Mouse (Mus musculus): Measurements from ENCODE around the gene Cmtm2b. TPM values are rescaled to one million over a fixed set of nuclear protein-coding genes. Genes with fewer than 3 reads are reported as not detected.

The Cmtm2b gene
- polyA plus RNA-seq (2012; rRNA removed; ENCODE audit: low replicate concordance): not detected in 2 replicates

GRCm38 (mm10) chr8:104321930-104322329, at the start of gene Cmtm2b:
Cmtm2b (plus strand) TSS chr8:104322230.

GRCm38 (mm10) chr8:104293081-104293480, 28.9 kb upstream of the Cmtm2b start, which contains the start of gene Cmtm2a:
Cmtm2a (minus strand) TSS chr8:104293181.

GRCm38 (mm10) chr8:104309441-104310155, 12.4 kb upstream of the Cmtm2b start, which contains the start of the genes Gm45711 and Cmtm1:
Gm45711 (minus strand) TSS chr8:104310081.
Cmtm1 (minus strand) TSS chr8:104310145.

GRCm38 (mm10) chr8:104321267-104321666, 763 bp upstream of the Cmtm2b start, which contains the start of gene Gm11020:
Gm11020 (plus strand) TSS chr8:104321567.

GRCm38 (mm10) chr8:104339229-104339982, 17.4 kb downstream of the Cmtm2b start, which contains the start of gene Cmtm3:
Cmtm3 (plus strand) TSS chr8:104339410.

Other genes with a start within 250 kb of the Cmtm2b start
- gene Cdh5, start 220.6 kb upstream of the Cmtm2b start, polyA plus RNA-seq (2012; rRNA removed; ENCODE audit: low replicate concordance): 8.7 and 9.2 TPM in 2 replicates
- 4.8 and 7.8 TPM in 2 replicates for gene Bean1, start 151.8 kb upstream of the Cmtm2b start, polyA plus RNA-seq (2012; rRNA removed; ENCODE audit: low replicate concordance)
- gene Tk2, start 73.7 kb upstream of the Cmtm2b start, polyA plus RNA-seq (2012; rRNA removed; ENCODE audit: low replicate concordance): 6.6 and 7.7 TPM in 2 replicates
- 0.24 and 0.93 TPM in 2 replicates for gene Cklf, start 71.4 kb upstream of the Cmtm2b start, polyA plus RNA-seq (2012; rRNA removed; ENCODE audit: low replicate concordance)
- not detected in 2 replicates for gene Cmtm2a, start 29.0 kb upstream of the Cmtm2b start, polyA plus RNA-seq (2012; rRNA removed; ENCODE audit: low replicate concordance)
- not detected in 2 replicates for gene Gm45711, start 12.1 kb upstream of the Cmtm2b start, polyA plus RNA-seq (2012; rRNA removed; ENCODE audit: low replicate concordance)
- 0.05 TPM in 1 of 2 replicates, not detected in the other for gene Cmtm1, start 12.1 kb upstream of the Cmtm2b start, polyA plus RNA-seq (2012; rRNA removed; ENCODE audit: low replicate concordance)
- not detected in 2 replicates for gene Gm11020, start 663 bp upstream of the Cmtm2b start, polyA plus RNA-seq (2012; rRNA removed; ENCODE audit: low replicate concordance)
- 24.7 and 28.7 TPM in 2 replicates for gene Cmtm3, start 17.2 kb downstream of the Cmtm2b start, polyA plus RNA-seq (2012; rRNA removed; ENCODE audit: low replicate concordance)
- 17.6 and 17.7 TPM in 2 replicates for gene Cmtm4, start 73.6 kb downstream of the Cmtm2b start, polyA plus RNA-seq (2012; rRNA removed; ENCODE audit: low replicate concordance)
- 2.6 and 4.9 TPM in 2 replicates for gene Dync1li2, start 120.8 kb downstream of the Cmtm2b start, polyA plus RNA-seq (2012; rRNA removed; ENCODE audit: low replicate concordance)
- 0.05 and 0.09 TPM in 2 replicates for gene Terb1, start 187.7 kb downstream of the Cmtm2b start, polyA plus RNA-seq (2012; rRNA removed; ENCODE audit: low replicate concordance)
- 1.1 and 1.9 TPM in 2 replicates for gene Nae1, start 212.4 kb downstream of the Cmtm2b start, polyA plus RNA-seq (2012; rRNA removed; ENCODE audit: low replicate concordance)
- 2.2 and 3.5 TPM in 2 replicates for gene Car7, start 212.5 kb downstream of the Cmtm2b start, polyA plus RNA-seq (2012; rRNA removed; ENCODE audit: low replicate concordance)